In genomic region chr2:30659836-30660612, GRCm38 (mm10) we compare ENCODE assay signal across 8 mouse cellular contexts.
DNase-seq lines count a peak whose midpoint lies in the region; ATAC-seq and TF ChIP-seq lines count a peak whose summit lies in the region.

No protein-coding gene starts in this region.

- no peak for TF ChIP-seq CTCF in intestine, postnatal 0 days (IDR thresholded peaks at IDR 0.05; ENCODE audit: low read depth)

- no peaks in the 10 kb centered on the region; the same call in 1 of the 2 replicates for H3K27me3 ChIP-seq in kidney, embryonic 15.5 days
- H3K27me3 ChIP-seq in forebrain, embryonic 14.5 days (replicated peaks; ENCODE audit: control insufficient read depth, insufficient read depth, low read length), result no peaks in the 10 kb centered on the region
- no peaks in the 10 kb centered on the region for H3K27me3 ChIP-seq in intestine, postnatal 0 days (replicated peaks; ENCODE audit: control insufficient read depth, insufficient read depth, low read length)
- H3K27me3 ChIP-seq in neural tube, embryonic 12.5 days (replicated peaks), result peaks cover 23% of the 10 kb centered on the region

- WGBS in kidney, embryonic 15.5 days, result 30% methylated on average over 11 of the region's 11 CpGs
- WGBS in forebrain, embryonic 14.5 days, result 41% methylated on average over 11 of the region's 11 CpGs
- 48% methylated on average over 11 of the region's 11 CpGs for WGBS in intestine, postnatal 0 days
- WGBS in neural tube, embryonic 12.5 days, result 29% methylated on average over 11 of the region's 11 CpGs

- DNase-seq in kidney, postnatal 25 days, result no peak
- DNase-seq in forebrain, embryonic 14.5 days (ENCODE audit: low spot score), result no peak
- DNase-seq in thymus, postnatal 36 days, result no peak
- DNase-seq in urinary bladder, adult 2 months (ENCODE audit: low spot score), result no peak
- no peak for DNase-seq in right cerebral cortex, postnatal 36 days (ENCODE audit: low spot score in 2 of 2)

- peak overlapping the region; percentile 100 for H3K27ac ChIP-seq in kidney, embryonic 15.5 days
- peak overlapping the region; percentile 99 for H3K27ac ChIP-seq in forebrain, embryonic 14.5 days (ENCODE audit: low read depth, low read length)
- peak overlapping the region; percentile 96 for H3K27ac ChIP-seq in intestine, postnatal 0 days (ENCODE audit: low read depth, low read length)
- H3K27ac ChIP-seq in neural tube, embryonic 12.5 days, result peak overlapping the region; percentile 94

- H3K4me2 ChIP-seq in kidney, embryonic 15.5 days, result 0 out of 2 replicates have a peak overlapping the region, but pooled peaks have one; percentile 27
- H3K4me2 ChIP-seq in forebrain, embryonic 14.5 days (ENCODE audit: low read length), result no peak overlapping the region; the same call in 1 of the 2 replicates
- H3K4me2 ChIP-seq in intestine, postnatal 0 days (replicated peaks; ENCODE audit: low read depth), result no peak overlapping the region
- H3K4me2 ChIP-seq in neural tube, embryonic 12.5 days (replicated peaks), result peak overlapping the region; percentile 38

- no peaks in the 10 kb centered on the region for H3K36me3 ChIP-seq in kidney, embryonic 15.5 days
- no peaks in the 10 kb centered on the region for H3K36me3 ChIP-seq in forebrain, embryonic 14.5 days (ENCODE audit: control insufficient read depth, insufficient read depth, low read length)
- no peaks in the 10 kb centered on the region for H3K36me3 ChIP-seq in intestine, postnatal 0 days (ENCODE audit: control insufficient read depth, insufficient read depth)
- H3K36me3 ChIP-seq in neural tube, embryonic 12.5 days, result no peaks in the 10 kb centered on the region

- H3K9me3 ChIP-seq in kidney, embryonic 15.5 days (replicated peaks), result no peaks in the 10 kb centered on the region
- H3K9me3 ChIP-seq in forebrain, embryonic 14.5 days (replicated peaks; ENCODE audit: control insufficient read depth, low read length), result no peaks in the 10 kb centered on the region
- no peaks in the 10 kb centered on the region for H3K9me3 ChIP-seq in intestine, postnatal 0 days (ENCODE audit: control insufficient read depth)
- no peaks in the 10 kb centered on the region for H3K9me3 ChIP-seq in neural tube, embryonic 12.5 days

- ATAC-seq in kidney, embryonic 15.5 days (replicated peaks; ENCODE audit: low FRiP score), result no peak
- ATAC-seq in forebrain, embryonic 14.5 days, result no peak
- ATAC-seq in intestine, postnatal 0 days, result no peak
- ATAC-seq in neural tube, embryonic 12.5 days (ENCODE audit: low FRiP score, low read depth), result no peak

- H3K4me3 ChIP-seq in kidney, embryonic 15.5 days (replicated peaks), result no peak overlapping the region
- no peak overlapping the region for H3K4me3 ChIP-seq in forebrain, embryonic 14.5 days (ENCODE audit: low read depth, low read length)
- H3K4me3 ChIP-seq in intestine, postnatal 0 days (ENCODE audit: low read depth, low read length), result no peak overlapping the region
- H3K4me3 ChIP-seq in neural tube, embryonic 12.5 days, result no peak overlapping the region

- H3K4me1 ChIP-seq in kidney, embryonic 15.5 days, result peaks cover 72% of the 10 kb centered on the region
- peaks cover 51% of the 10 kb centered on the region for H3K4me1 ChIP-seq in forebrain, embryonic 14.5 days (ENCODE audit: control insufficient read depth, insufficient read depth, low read length)
- peaks cover 6% of the 10 kb centered on the region; the same call in 1 of the 2 replicates for H3K4me1 ChIP-seq in intestine, postnatal 0 days (replicated peaks; ENCODE audit: control insufficient read depth, insufficient read depth, low read length)
- H3K4me1 ChIP-seq in neural tube, embryonic 12.5 days, result peaks cover 59% of the 10 kb centered on the region

- no peak overlapping the region for H3K9ac ChIP-seq in kidney, embryonic 15.5 days
- H3K9ac ChIP-seq in forebrain, embryonic 14.5 days (ENCODE audit: low read length), result peak overlapping the region; percentile 66
- no peak overlapping the region for H3K9ac ChIP-seq in intestine, postnatal 0 days (ENCODE audit: low read depth, low read length)
- peak overlapping the region; percentile 48 for H3K9ac ChIP-seq in neural tube, embryonic 12.5 days

Comparison
In these comparisons a context has a peak if more than half of its experiments do, and no peak if none do; other contexts are left out.
1. H3K4me2 ChIP-seq: peak in kidney, embryonic 15.5 days (single experiment) and neural tube, embryonic 12.5 days (single experiment); none in forebrain, embryonic 14.5 days (single experiment) and intestine, postnatal 0 days (single experiment).
2. H3K9ac ChIP-seq: peak in forebrain, embryonic 14.5 days (single experiment) and neural tube, embryonic 12.5 days (single experiment); none in kidney, embryonic 15.5 days (single experiment) and intestine, postnatal 0 days (single experiment).
3. Peak in every context shown above with its lines, with median percentiles within 50 percentile points of each other: H3K27ac ChIP-seq.